Mouse (Mus musculus) induced T-regulatory cell, adult 2 months (primary cell): Measurements from ENCODE around the gene Jag2.

Experiments used
- DNase-seq: peaks from one replicate; pipeline ENCODE4 v3.0.0-alpha.2; 2012; ENCODE audit warnings: low read depth

The Jag2 gene

GRCm38 (mm10) chr12:112929562-112930352 is at the start of gene Jag2:
TSS of gene Jag2 (minus strand) at chr12:112929776.
- DNase-seq = no peak

- no peak for DNase-seq
Observed at GRCm38 (mm10) chr12:112977156-112977555, 47.6 kb upstream of the Jag2 start.

- DNase-seq = peak; percentile 97
Observed at GRCm38 (mm10) chr12:112976371-112977073, 46.9 kb upstream of the Jag2 start, which contains the start of gene Btbd6. TSS of gene Btbd6 (plus strand) at chr12:112976482.

GRCm38 (mm10) chr12:112974736-112975135 is 45.2 kb upstream of the Jag2 start:
- no peak for DNase-seq

GRCm38 (mm10) chr12:112969616-112970015 is 40.0 kb upstream of the Jag2 start:
- no peak for DNase-seq

GRCm38 (mm10) chr12:112968943-112969342 is 39.4 kb upstream of the Jag2 start:
- no peak for DNase-seq

GRCm38 (mm10) chr12:112965783-112966182 is 36.2 kb upstream of the Jag2 start:
- DNase-seq = no peak

GRCm38 (mm10) chr12:112961872-112962271 is 32.3 kb upstream of the Jag2 start:
- DNase-seq = no peak

GRCm38 (mm10) chr12:112961428-112961827 is 31.9 kb upstream of the Jag2 start:
- no peak for DNase-seq

GRCm38 (mm10) chr12:112959421-112959820 is 29.8 kb upstream of the Jag2 start:
- DNase-seq = peak; percentile 69

- DNase-seq = peak; percentile 68
Observed at GRCm38 (mm10) chr12:112958303-112958702, 28.7 kb upstream of the Jag2 start.

GRCm38 (mm10) chr12:112955800-112956199 is 26.2 kb upstream of the Jag2 start:
- DNase-seq = peak; percentile 84

GRCm38 (mm10) chr12:112952926-112953565 is 23.5 kb upstream of the Jag2 start:
- no peak for DNase-seq

- DNase-seq = no peak
Observed at GRCm38 (mm10) chr12:112952433-112952832, 22.9 kb upstream of the Jag2 start.

- DNase-seq = no peak
Observed at GRCm38 (mm10) chr12:112951150-112951842, 21.7 kb upstream of the Jag2 start.

GRCm38 (mm10) chr12:112950761-112951129 is 21.2 kb upstream of the Jag2 start:
- no peak for DNase-seq

- DNase-seq = peak; percentile 92
Observed at GRCm38 (mm10) chr12:112950040-112950760, 20.6 kb upstream of the Jag2 start.

- peak; percentile 77 for DNase-seq
Observed at GRCm38 (mm10) chr12:112947307-112947706, 17.7 kb upstream of the Jag2 start.

- no peak for DNase-seq
Observed at GRCm38 (mm10) chr12:112943669-112944068, 14.1 kb upstream of the Jag2 start.

GRCm38 (mm10) chr12:112941776-112942713 is 12.5 kb upstream of the Jag2 start, which contains the start of gene Nudt14:
TSS of gene Nudt14 (minus strand) at chr12:112942124.
- peak; percentile 88 for DNase-seq
